Mouse (Mus musculus): ENCODE data around the gene Lrp8. TPM values are rescaled to one million over a fixed set of nuclear protein-coding genes. Genes with fewer than 3 reads are reported as not detected.

Gene Lrp8
- total and polyA plus RNA-seq, 2 experiments from 2014 or later: 35.2 to 78.5 TPM

GRCm38 (mm10) chr4:107831678-107832077 is 29.6 kb downstream of the Lrp8 start:
- TF ChIP-seq CTCF (IDR thresholded peaks at IDR 0.05): no peak
- H3K27ac ChIP-seq (ENCODE audit: low read depth, low read length): peak overlapping the region; percentile 2; the same call in 1 of the 2 replicates
- no peak for DNase-seq (ENCODE audit: low spot score)

DNA sequence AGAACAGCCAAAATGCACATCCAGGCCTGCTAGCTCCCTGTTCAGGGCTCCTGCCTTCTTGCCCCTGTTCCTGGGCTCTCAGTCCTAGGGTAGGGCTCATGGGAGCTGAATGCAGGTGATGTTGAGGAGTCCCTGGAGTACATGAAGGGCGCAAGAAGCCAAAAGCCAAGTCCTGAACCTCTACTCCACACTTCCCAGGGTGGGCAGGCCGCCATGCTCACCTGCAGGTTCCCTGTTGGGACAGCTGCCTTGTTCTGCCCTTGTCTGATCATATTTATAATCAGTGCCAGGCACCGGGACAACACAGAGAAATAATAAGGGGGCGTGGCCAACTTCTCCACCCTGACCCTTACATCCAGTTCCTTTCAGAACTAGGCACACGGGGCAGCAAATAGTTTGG is 31.5 kb downstream of the Lrp8 start:
- H3K4me3 ChIP-seq (ENCODE audit: low read depth, low read length): no peak overlapping the region
- no peaks in the 10 kb centered on the region for H3K9me3 ChIP-seq (ENCODE audit: low read length)
- H3K27me3 ChIP-seq (ENCODE audit: insufficient read depth, low read length): no peaks in the 10 kb centered on the region
- ATAC-seq (ENCODE audit: low FRiP score) (no peak), DNase-seq (ENCODE audit: low spot score) (no peak)
- 79% methylated on average over 5 of the region's 5 CpGs for WGBS
- H3K4me2 ChIP-seq (ENCODE audit: low read depth, low read length, poor library complexity, severe bottlenecking): no peak overlapping the region
- H3K27ac ChIP-seq (ENCODE audit: low read depth, low read length): no peak overlapping the region; the same call in 1 of the 2 replicates
- H3K36me3 ChIP-seq (ENCODE audit: insufficient read depth, low read length): peaks cover 7% of the 10 kb centered on the region; the same call in 1 of the 2 replicates
- TF ChIP-seq CTCF (IDR thresholded peaks at IDR 0.05): no peak
- peaks cover 61% of the 10 kb centered on the region for H3K4me1 ChIP-seq (ENCODE audit: insufficient read depth, low read length)
- H3K9ac ChIP-seq (replicated peaks; ENCODE audit: low read length, poor library complexity, severe bottlenecking): no peak overlapping the region

More at GRCm38 (mm10) chr4:107831678-107832077, 29.6 kb downstream of the Lrp8 start:
- no peaks in the 10 kb centered on the region for H3K9me3 ChIP-seq (ENCODE audit: low read length)
- ATAC-seq (ENCODE audit: low FRiP score): no peak
- H3K4me1 ChIP-seq (ENCODE audit: insufficient read depth, low read length): peaks cover 60% of the 10 kb centered on the region
- no peaks in the 10 kb centered on the region for H3K27me3 ChIP-seq (ENCODE audit: insufficient read depth, low read length)
- H3K4me3 ChIP-seq (ENCODE audit: low read depth, low read length): no peak overlapping the region
- no peak overlapping the region for H3K9ac ChIP-seq (replicated peaks; ENCODE audit: low read length, poor library complexity, severe bottlenecking)
- H3K36me3 ChIP-seq (ENCODE audit: insufficient read depth, low read length): peaks cover 11% of the 10 kb centered on the region; the same call in 1 of the 2 replicates
- 82% methylated on average over 6 of the region's 6 CpGs for WGBS
- no peak overlapping the region for H3K4me2 ChIP-seq (ENCODE audit: low read depth, low read length, poor library complexity, severe bottlenecking)

DNA sequence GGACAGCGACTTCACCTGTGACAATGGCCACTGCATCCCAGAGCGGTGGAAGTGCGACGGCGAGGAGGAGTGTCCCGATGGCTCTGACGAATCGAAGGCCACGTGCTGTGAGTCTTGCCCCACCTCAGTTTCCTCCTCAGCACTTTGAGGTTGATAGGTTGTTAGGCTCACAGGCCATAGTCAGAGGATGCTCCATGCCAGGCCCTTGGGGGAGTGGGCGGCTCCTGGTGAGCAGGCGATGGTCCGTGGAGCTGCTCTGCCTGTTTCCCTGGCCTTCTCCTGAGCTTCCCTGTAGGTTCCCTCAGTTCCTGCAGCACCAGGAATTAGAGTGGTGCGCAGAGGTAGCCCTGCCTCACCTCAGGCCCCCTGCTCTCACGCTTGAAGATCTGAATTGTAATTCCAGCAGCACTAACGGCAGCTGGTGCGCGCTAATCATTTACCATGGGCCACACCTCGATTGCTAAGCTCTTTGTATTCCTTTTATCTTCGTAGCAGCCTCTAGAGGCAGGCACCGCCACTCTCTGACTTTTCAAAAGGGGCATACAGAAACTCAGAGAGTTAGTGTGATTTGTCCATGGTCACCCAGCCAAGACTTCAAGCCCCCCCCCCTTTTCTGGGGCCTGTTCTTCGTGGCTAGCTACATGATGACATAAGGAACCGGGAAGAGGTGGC is 32.7 kb downstream of the Lrp8 start:
- Histone ChIP-seq H3K27ac (ENCODE audit: low read depth, low read length) (peak overlapping the region; percentile 69), H3K36me3 (ENCODE audit: insufficient read depth, low read length) (peaks cover 7% of the 10 kb centered on the region; the same call in 1 of the 2 replicates), H3K9ac (replicated peaks; ENCODE audit: low read length, poor library complexity, severe bottlenecking) (0 out of 2 replicates have a peak overlapping the region, but pooled peaks have one; percentile 33), H3K4me3 (ENCODE audit: low read depth, low read length) (no peak overlapping the region), H3K4me2 (ENCODE audit: low read depth, low read length, poor library complexity, severe bottlenecking) (no peak overlapping the region), H3K9me3 (ENCODE audit: low read length) (no peaks in the 10 kb centered on the region), H3K27me3 (ENCODE audit: insufficient read depth, low read length) (no peaks in the 10 kb centered on the region), H3K4me1 (ENCODE audit: insufficient read depth, low read length) (peaks cover 49% of the 10 kb centered on the region)
- 0 out of 2 replicates have a peak, but pooled peaks have one; percentile 17 for TF ChIP-seq CTCF (IDR thresholded peaks at IDR 0.05)
- WGBS: 32% methylated on average over 22 of the region's 22 CpGs
- ATAC-seq (ENCODE audit: low FRiP score) (no peak), DNase-seq (ENCODE audit: low spot score) (peak; percentile 59)

- WGBS: 15% methylated on average over 5 of the region's 5 CpGs
- no peak for TF ChIP-seq CTCF (IDR thresholded peaks at IDR 0.05)
- ATAC-seq (ENCODE audit: low FRiP score): no peak; the same call in 1 of the 2 replicates
- Histone ChIP-seq H3K4me3 (ENCODE audit: low read depth, low read length) (no peak overlapping the region), H3K36me3 (ENCODE audit: insufficient read depth, low read length) (peaks cover 7% of the 10 kb centered on the region; the same call in 1 of the 2 replicates), H3K27ac (ENCODE audit: low read depth, low read length) (peak overlapping the region; percentile 69), H3K4me1 (ENCODE audit: insufficient read depth, low read length) (peaks cover 43% of the 10 kb centered on the region), H3K4me2 (ENCODE audit: low read depth, low read length, poor library complexity, severe bottlenecking) (no peak overlapping the region), H3K27me3 (ENCODE audit: insufficient read depth, low read length) (no peaks in the 10 kb centered on the region), H3K9me3 (ENCODE audit: low read length) (no peaks in the 10 kb centered on the region), H3K9ac (replicated peaks; ENCODE audit: low read length, poor library complexity, severe bottlenecking) (peak overlapping the region; percentile 33; the same call in 1 of the 2 replicates)
- peak; percentile 41 for DNase-seq (ENCODE audit: low spot score)
Measured at GRCm38 (mm10) chr4:107835508-107835909, 33.4 kb downstream of the Lrp8 start.

GRCm38 (mm10) chr4:107836758-107837157 is 34.7 kb downstream of the Lrp8 start:
- Histone ChIP-seq H3K4me2 (ENCODE audit: low read depth, low read length, poor library complexity, severe bottlenecking) (no peak overlapping the region), H3K9me3 (ENCODE audit: low read length) (no peaks in the 10 kb centered on the region), H3K4me3 (ENCODE audit: low read depth, low read length) (no peak overlapping the region), H3K27me3 (ENCODE audit: insufficient read depth, low read length) (no peaks in the 10 kb centered on the region), H3K27ac (ENCODE audit: low read depth, low read length) (no peak overlapping the region), H3K36me3 (ENCODE audit: insufficient read depth, low read length) (peaks cover 7% of the 10 kb centered on the region; the same call in 1 of the 2 replicates), H3K4me1 (ENCODE audit: insufficient read depth, low read length) (peaks cover 35% of the 10 kb centered on the region), H3K9ac (replicated peaks; ENCODE audit: low read length, poor library complexity, severe bottlenecking) (no peak overlapping the region)
- WGBS: 19% methylated on average over 5 of the region's 5 CpGs
- TF ChIP-seq CTCF (IDR thresholded peaks at IDR 0.05): no peak
- peak; percentile 96 for DNase-seq (ENCODE audit: low spot score)
- no peak for ATAC-seq (ENCODE audit: low FRiP score)

DNA sequence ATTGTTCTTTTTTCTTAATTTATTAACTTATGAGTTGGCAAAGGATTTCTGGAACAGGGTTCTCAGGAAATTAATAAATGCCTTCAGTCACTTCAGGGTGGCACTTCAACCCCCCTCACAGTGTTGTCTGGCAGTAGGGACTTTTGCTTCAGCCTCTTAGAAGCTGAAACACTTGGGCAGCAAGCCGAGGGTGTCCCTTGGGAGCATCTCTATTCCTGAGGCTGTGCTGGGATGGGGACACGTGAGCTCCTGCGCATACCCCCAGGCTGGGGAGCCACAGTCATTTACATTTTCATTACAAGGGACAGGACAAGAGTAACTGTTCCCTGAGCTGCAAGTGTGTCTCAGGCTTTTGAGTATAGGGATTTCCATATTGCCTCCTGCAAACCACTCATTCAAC is 35.8 kb downstream of the Lrp8 start:
- Histone ChIP-seq H3K27me3 (ENCODE audit: insufficient read depth, low read length) (no peaks in the 10 kb centered on the region), H3K9me3 (ENCODE audit: low read length) (no peaks in the 10 kb centered on the region), H3K27ac (ENCODE audit: low read depth, low read length) (0 out of 2 replicates have a peak overlapping the region, but pooled peaks have one; percentile 4), H3K4me1 (ENCODE audit: insufficient read depth, low read length) (peaks cover 35% of the 10 kb centered on the region), H3K4me3 (ENCODE audit: low read depth, low read length) (no peak overlapping the region), H3K9ac (replicated peaks; ENCODE audit: low read length, poor library complexity, severe bottlenecking) (no peak overlapping the region), H3K4me2 (ENCODE audit: low read depth, low read length, poor library complexity, severe bottlenecking) (no peak overlapping the region), H3K36me3 (ENCODE audit: insufficient read depth, low read length) (peaks cover 7% of the 10 kb centered on the region; the same call in 1 of the 2 replicates)
- DNase-seq (ENCODE audit: low spot score) (no peak), ATAC-seq (ENCODE audit: low FRiP score) (no peak)
- 32% methylated on average over 3 of the region's 3 CpGs for WGBS
- TF ChIP-seq CTCF (IDR thresholded peaks at IDR 0.05): no peak

All from midbrain, postnatal 0 days (tissue).